Mouse (Mus musculus) left cerebral cortex, adult 18-20 months (tissue): ENCODE data around the gene Olfr12. TPM values are rescaled to one million over a fixed set of nuclear protein-coding genes. Genes with fewer than 3 reads are reported as not detected.

ENCODE experiments used
- total RNA-seq, 2 experiments: library from RNA; stranded (reverse); gene quantifications; 2 replicates each; pipeline ENCODE4 v1.2.3; 2021

Gene Olfr12
- total RNA-seq, 2 experiments from 2014 or later = not detected

Other genes with a start within 250 kb of the Olfr12 start
- 100 to 1,000 TPM; 222 to 250 TPM for gene Ndufa10, start 143.9 kb upstream of the Olfr12 start, total RNA-seq
- not detected for gene Olfr1416, start 132.7 kb upstream of the Olfr12 start, total RNA-seq
- gene Olfr1415, start 121.7 kb upstream of the Olfr12 start, total RNA-seq = not detected
- not detected for gene Olfr1414, start 99.1 kb upstream of the Olfr12 start, total RNA-seq
- not detected for gene Olfr1413, start 46.5 kb upstream of the Olfr12 start, total RNA-seq
- not detected for gene Olfr1412, start 32.0 kb upstream of the Olfr12 start, total RNA-seq
- not detected for gene Olfr1411, start 23.4 kb upstream of the Olfr12 start, total RNA-seq
- gene Olfr1410, start 12.0 kb upstream of the Olfr12 start, total RNA-seq = not detected
- 100 to 1,000 TPM; 214 to 225 TPM for gene Cops9, start 24.2 kb downstream of the Olfr12 start, total RNA-seq
- gene Otos, start 31.1 kb downstream of the Olfr12 start, total RNA-seq = not detected
- gene Gpc1, start 213.9 kb downstream of the Olfr12 start, total RNA-seq = 10 to 100 TPM; 81.6 to 86.5 TPM